Mouse (Mus musculus): Measurements from ENCODE around the gene Olfr1196.
"Not testable (repeated sequence)": the region's sequence is repeated elsewhere in the genome, so short reads cannot be mapped to it uniquely, and the experiment has no call there.

Gene Olfr1196

GRCm38 (mm10) chr2:88704497-88704896 lies at the start of gene Olfr1196:
Olfr1196 (minus strand) TSS chr2:88704597.
- no peak for DNase-seq

- DNase-seq: no peak
Observed at GRCm38 (mm10) chr2:88751270-88751669, 46.9 kb upstream of the Olfr1196 start, which contains the start of gene Olfr1198. Olfr1198 (minus strand) TSS chr2:88751370.

GRCm38 (mm10) chr2:88743379-88743778 lies 39.0 kb upstream of the Olfr1196 start:
- DNase-seq: no peak

GRCm38 (mm10) chr2:88732266-88732665 lies 27.9 kb upstream of the Olfr1196 start, which contains the start of gene Olfr1197:
Olfr1197 (minus strand) TSS chr2:88732366.
- DNase-seq: no peak

- no peak for DNase-seq
Observed at GRCm38 (mm10) chr2:88689087-88689486, 15.3 kb downstream of the Olfr1196 start, which contains the start of gene Olfr1195. Olfr1195 (minus strand) TSS chr2:88689187.

GRCm38 (mm10) chr2:88675328-88675727 lies 29.1 kb downstream of the Olfr1196 start, which contains the start of gene Olfr1193:
Olfr1193 (plus strand) TSS chr2:88675628.
- DNase-seq: not testable (repeated sequence)

- DNase-seq: no peak
Observed at GRCm38 (mm10) chr2:88648209-88648608, 56.2 kb downstream of the Olfr1196 start, which contains the start of gene Olfr1192-ps1. Olfr1192-ps1 (plus strand) TSS chr2:88648509.
